Mouse (Mus musculus) midbrain, embryonic 12.5 days (tissue): ENCODE data around the gene Zbtb6. TPM values are rescaled to one million over a fixed set of nuclear protein-coding genes. Genes with fewer than 3 reads are reported as not detected.
A peak's percentile ranks its signal among the peaks of the same experiment; 100 is the strongest.

Source experiments
- ATAC-seq: fragments of 200-750 bp; cut with Nextera tagmentation; 2 replicates; pipeline ENCODE4 v1.8.0; 2017; ENCODE audit warnings: low read depth, moderate TSS enrichment, moderate library complexity; ENCODE audit not compliant: low FRiP score
- H3K27ac ChIP-seq: fragments of 300-500 bp; sonication (generic); replicated peaks from 2 replicates; pipeline ENCODE4 v1.5.1; 2016; ENCODE audit warnings: mild to moderate bottlenecking
- H3K27me3 ChIP-seq: fragments of 300-500 bp; sonication (generic); 2 replicates; pipeline ENCODE4 v1.6.1; 2016; ENCODE audit warnings: mild to moderate bottlenecking
- H3K36me3 ChIP-seq: fragments of 300-500 bp; sonication (generic); 2 replicates; pipeline ENCODE4 v1.6.1; 2016
- H3K4me1 ChIP-seq: fragments of 300-500 bp; sonication (generic); 2 replicates; pipeline ENCODE4 v1.6.1; 2016
- H3K4me2 ChIP-seq: fragments of 300-500 bp; sonication (generic); replicated peaks from 2 replicates; pipeline ENCODE4 v1.6.1; 2016; ENCODE audit warnings: mild to moderate bottlenecking, moderate library complexity
- H3K4me3 ChIP-seq: fragments of 300-500 bp; sonication (generic); 2 replicates; pipeline ENCODE4 v1.5.1; 2016; ENCODE audit warnings: mild to moderate bottlenecking
- H3K9ac ChIP-seq: fragments of 300-500 bp; sonication (generic); replicated peaks from 2 replicates; pipeline ENCODE4 v1.6.1; 2016; ENCODE audit warnings: mild to moderate bottlenecking, moderate library complexity
- H3K9me3 ChIP-seq: fragments of 300-500 bp; sonication (generic); 2 replicates; pipeline ENCODE4 v1.6.1; 2016; ENCODE audit warnings: mild to moderate bottlenecking
- WGBS: fragments of 180-500 bp; shearing (Covaris S2); methylation state at CpG from one replicate; pipeline ENCODE4 v1.1.7; 2016; 5-methylcytosine and 5-hydroxymethylcytosine counted together
- polyA plus RNA-seq: library from polyadenylated mRNA; unstranded; fragments of >200 nt; fragmentation: Nextera tagmentation; extraction: Ambion mirVana; gene quantifications from 2 replicates; pipeline ENCODE4 v1.2.1, GENCODE M21; 2016

Zbtb6 gene
- polyA plus RNA-seq, 1 experiment from 2014 or later, result 12.4 TPM

- H3K9me3 ChIP-seq, result no peaks in the 10 kb centered on the region
- ATAC-seq, result peak; percentile 95
- under 1% methylated on average over 38 of the region's 38 CpGs for WGBS
- peak overlapping the region; percentile 99 for H3K27ac ChIP-seq
- H3K36me3 ChIP-seq, result peaks cover 19% of the 10 kb centered on the region
- peaks cover 15% of the 10 kb centered on the region for H3K4me1 ChIP-seq
- peak overlapping the region; percentile 85 for H3K4me2 ChIP-seq
- H3K9ac ChIP-seq, result peak overlapping the region; percentile 75
- no peaks in the 10 kb centered on the region for H3K27me3 ChIP-seq
- peak overlapping the region; percentile 71 for H3K4me3 ChIP-seq
Observed at GRCm38 (mm10) chr2:37430593-37431464, 12.1 kb downstream of the Zbtb6 start.

DNA sequence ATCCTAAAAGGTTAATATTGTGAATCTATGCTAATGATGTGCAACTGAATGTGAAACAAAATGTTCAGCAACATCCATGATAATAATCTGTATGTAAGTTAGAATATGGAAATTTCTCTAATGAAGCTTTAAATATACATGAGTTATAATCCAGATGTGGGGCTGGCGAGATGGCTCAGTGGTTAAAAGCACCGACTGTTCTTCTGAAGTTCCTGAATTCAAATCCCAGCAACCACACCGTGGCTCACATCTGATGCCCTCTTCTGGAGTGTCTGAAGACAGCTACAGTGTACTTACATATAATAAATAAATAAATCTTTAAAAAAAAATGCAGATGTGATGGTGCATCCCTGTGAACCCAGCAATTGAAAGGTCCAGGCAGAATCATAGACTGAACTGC, 19.3 kb downstream of the Zbtb6 start:
- Histone ChIP-seq H3K9ac (no peak overlapping the region), H3K27ac (no peak overlapping the region), H3K9me3 (no peaks in the 10 kb centered on the region), H3K4me1 (peaks cover 9% of the 10 kb centered on the region), H3K36me3 (peaks cover 8% of the 10 kb centered on the region), H3K4me3 (no peak overlapping the region), H3K4me2 (no peak overlapping the region), H3K27me3 (no peaks in the 10 kb centered on the region)
- 53% methylated on average over 3 of the region's 3 CpGs for WGBS
- no peak for ATAC-seq

DNA sequence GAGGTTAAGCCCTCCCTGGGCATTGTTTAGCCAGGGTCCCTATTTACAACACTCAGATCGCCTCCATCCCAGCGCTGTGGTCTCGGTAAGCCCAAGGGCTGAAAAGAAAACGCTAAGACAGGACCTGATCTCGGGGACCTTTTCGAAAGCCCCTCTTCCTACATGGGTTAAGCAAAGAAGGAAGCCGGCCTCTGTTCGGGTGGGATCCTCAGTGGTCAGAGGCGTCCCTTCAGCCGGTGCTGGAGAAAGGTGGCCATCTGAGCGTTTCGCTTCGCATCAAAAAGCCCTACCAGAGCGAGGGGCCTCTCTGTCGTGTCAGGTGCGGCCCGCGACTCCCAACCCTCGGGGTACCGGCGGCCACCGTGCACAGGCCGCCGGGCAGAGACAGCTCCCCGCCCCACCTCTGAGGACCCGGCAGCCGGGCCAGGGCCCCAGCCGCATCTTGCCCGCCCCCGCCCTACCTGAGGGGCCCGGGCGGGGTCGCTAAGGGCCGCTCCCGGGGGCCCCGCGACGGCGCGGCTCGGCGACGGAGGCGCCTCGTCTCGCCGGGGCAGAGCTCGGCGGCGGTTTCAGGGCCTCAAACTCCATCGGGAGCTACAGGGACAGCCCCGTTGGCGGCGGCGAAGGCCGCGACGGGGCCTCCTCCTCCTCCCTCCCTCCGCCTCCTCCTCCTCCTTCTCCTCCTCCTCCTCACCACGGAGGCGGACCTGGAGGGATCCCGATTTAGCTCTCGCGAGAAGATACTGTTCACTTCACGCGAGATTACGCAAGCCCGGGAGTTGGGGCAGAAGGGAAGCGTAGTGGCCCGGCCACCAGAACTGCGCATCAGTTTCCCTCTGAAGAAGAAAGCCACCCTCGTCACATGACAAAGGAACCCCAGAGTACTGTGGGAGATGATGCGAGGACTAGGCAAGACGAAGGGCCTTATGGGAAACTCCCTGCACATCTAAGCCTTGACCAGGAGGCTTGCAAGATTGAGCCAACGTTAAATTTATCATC, 20.4 kb downstream of the Zbtb6 start, which contains the start of gene Rc3h2:
TSS of gene Rc3h2 (minus strand) at position 598 of the 999 bp plus-strand sequence.
- Histone ChIP-seq H3K4me1 (peaks cover 9% of the 10 kb centered on the region), H3K27me3 (no peaks in the 10 kb centered on the region), H3K9ac (peak within 1 kb of the TSS; percentile 99), H3K4me2 (peak within 1 kb of the TSS; percentile 74), H3K9me3 (no peaks in the 10 kb centered on the region), H3K4me3 (peak within 1 kb of the TSS; percentile 99), H3K27ac (peak within 1 kb of the TSS; percentile 98), H3K36me3 (0 out of 2 replicates have a peak, but pooled peaks cover 2% of the 10 kb centered on the region)
- peak; percentile 99 for ATAC-seq
- under 1% methylated on average over 44 of the region's 75 CpGs for WGBS

DNA sequence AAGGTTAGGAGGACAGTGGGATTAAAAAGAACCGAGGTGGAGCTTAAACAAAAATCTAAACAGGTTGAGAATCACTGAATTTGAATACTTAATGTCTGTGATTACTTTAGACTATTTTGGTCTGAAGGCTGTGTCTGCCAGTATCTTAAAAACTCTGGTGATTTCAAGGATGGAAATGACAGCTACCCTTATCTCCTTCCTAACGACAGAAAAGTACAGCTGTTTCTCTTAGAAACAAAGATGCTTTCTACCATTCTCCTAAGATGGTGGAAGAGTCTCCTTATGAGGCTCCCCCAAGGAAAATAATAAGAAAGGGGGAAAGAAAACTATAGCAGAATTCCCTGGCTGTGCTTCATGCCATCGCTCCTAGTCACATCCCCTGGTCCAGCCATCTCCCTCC, 21.1 kb downstream of the Zbtb6 start:
- peak overlapping the region; percentile 99 for H3K4me3 ChIP-seq
- H3K4me1 ChIP-seq, result peaks cover 9% of the 10 kb centered on the region
- H3K36me3 ChIP-seq, result 0 out of 2 replicates have a peak, but pooled peaks cover 2% of the 10 kb centered on the region
- WGBS, result 7% methylated on average over 3 of the region's 3 CpGs
- H3K9me3 ChIP-seq, result no peaks in the 10 kb centered on the region
- H3K9ac ChIP-seq, result peak overlapping the region; percentile 99
- ATAC-seq, result no peak
- H3K27me3 ChIP-seq, result no peaks in the 10 kb centered on the region
- H3K4me2 ChIP-seq, result peak overlapping the region; percentile 74
- peak overlapping the region; percentile 98 for H3K27ac ChIP-seq

DNA sequence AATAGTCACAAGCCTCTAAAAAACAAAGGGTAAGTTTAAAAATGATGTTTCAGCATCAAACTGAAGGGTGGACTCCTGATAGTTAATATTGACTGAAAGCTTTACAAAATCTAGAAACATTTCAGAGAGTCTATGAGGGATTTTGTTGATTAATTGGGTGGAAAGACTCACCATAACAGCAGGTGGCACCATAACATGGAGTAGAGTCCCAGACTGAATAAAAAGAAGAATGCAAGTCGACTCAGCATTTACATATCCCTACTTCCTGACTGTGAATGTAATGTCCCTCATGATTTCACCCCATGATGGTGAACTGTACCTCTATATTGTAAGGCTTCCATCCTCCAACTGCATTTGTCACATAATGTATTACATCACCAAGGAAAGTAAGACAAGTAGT, 47.4 kb downstream of the Zbtb6 start:
- H3K36me3 ChIP-seq, result peaks cover 58% of the 10 kb centered on the region
- H3K27me3 ChIP-seq, result no peaks in the 10 kb centered on the region

GRCm38 (mm10) chr2:37382921-37383320, 60.0 kb downstream of the Zbtb6 start:
- no peak overlapping the region for H3K4me2 ChIP-seq
- no peaks in the 10 kb centered on the region for H3K4me1 ChIP-seq
- no peak overlapping the region for H3K4me3 ChIP-seq
- H3K36me3 ChIP-seq, result peaks cover 37% of the 10 kb centered on the region
- ATAC-seq, result no peak
- no peak overlapping the region for H3K27ac ChIP-seq
- no peak overlapping the region for H3K9ac ChIP-seq
- no peaks in the 10 kb centered on the region for H3K27me3 ChIP-seq
- 96% methylated on average over 9 of the region's 9 CpGs for WGBS
- no peaks in the 10 kb centered on the region for H3K9me3 ChIP-seq

More for the DNA sequence above, 47.4 kb downstream of the Zbtb6 start:
- no peaks in the 10 kb centered on the region for H3K4me1 ChIP-seq
- no peak for ATAC-seq
- no peak overlapping the region for H3K9ac ChIP-seq
- H3K27ac ChIP-seq, result no peak overlapping the region
- no peaks in the 10 kb centered on the region for H3K9me3 ChIP-seq
- WGBS, result 83% methylated on average over 1 of the region's 1 CpGs
- no peak overlapping the region for H3K4me2 ChIP-seq
- H3K4me3 ChIP-seq, result no peak overlapping the region

DNA sequence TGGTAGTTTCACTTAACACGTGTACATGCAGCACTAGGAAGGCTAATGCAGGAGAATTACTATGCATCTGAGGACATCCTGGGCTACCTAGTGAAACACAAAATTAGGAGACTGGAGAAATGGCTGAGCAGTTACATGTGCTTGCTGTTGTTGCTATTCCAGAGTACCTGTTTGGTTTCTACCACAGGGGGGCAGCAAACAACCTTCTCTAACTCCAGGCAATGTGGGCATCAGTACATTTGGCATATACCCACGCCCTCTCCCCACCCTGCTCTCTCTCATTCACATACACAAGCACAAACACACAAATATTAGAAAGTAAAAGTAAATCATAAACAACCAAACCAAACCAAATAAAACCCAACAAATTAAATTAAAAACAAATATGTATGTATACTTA, 62.8 kb downstream of the Zbtb6 start:
- no peaks in the 10 kb centered on the region for H3K27me3 ChIP-seq
- H3K36me3 ChIP-seq, result peaks cover 45% of the 10 kb centered on the region
- H3K4me2 ChIP-seq, result no peak overlapping the region
- H3K9ac ChIP-seq, result no peak overlapping the region
- ATAC-seq, result no peak
- no peak overlapping the region for H3K4me3 ChIP-seq
- no peaks in the 10 kb centered on the region for H3K4me1 ChIP-seq
- H3K27ac ChIP-seq, result no peak overlapping the region
- H3K9me3 ChIP-seq, result no peaks in the 10 kb centered on the region
- 72% methylated on average over 2 of the region's 2 CpGs for WGBS

DNA sequence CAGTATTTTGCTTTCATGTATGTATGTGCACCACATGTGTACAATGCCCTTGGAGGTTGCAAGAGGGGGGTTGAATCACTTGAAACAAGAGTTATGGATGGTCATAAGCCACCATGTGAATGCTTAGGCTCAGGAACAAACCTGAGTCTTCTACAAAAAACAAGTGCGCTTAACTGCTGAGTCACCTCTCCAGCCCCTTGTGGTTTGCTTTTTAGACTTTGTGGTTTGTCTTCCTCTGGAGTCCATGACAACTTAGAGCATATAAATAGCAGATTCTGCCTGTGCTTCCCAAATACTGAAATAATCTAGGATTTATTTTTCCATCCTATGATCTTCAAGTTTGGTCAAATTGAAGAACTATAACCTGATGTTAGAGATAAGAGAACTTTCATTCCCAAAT, 67.0 kb downstream of the Zbtb6 start:
- Histone ChIP-seq H3K4me3 (no peak overlapping the region), H3K27ac (no peak overlapping the region), H3K27me3 (no peaks in the 10 kb centered on the region), H3K9me3 (no peaks in the 10 kb centered on the region), H3K4me1 (no peaks in the 10 kb centered on the region), H3K9ac (no peak overlapping the region), H3K36me3 (peaks cover 30% of the 10 kb centered on the region), H3K4me2 (no peak overlapping the region)
- no peak for ATAC-seq
- 86% methylated on average over 1 of the region's 1 CpGs for WGBS

Other genes starting within 250 kb of the Zbtb6 start
- not detected in 2 replicates for gene Olfr366, start 231.6 kb downstream of the Zbtb6 start, polyA plus RNA-seq
- gene Olfr368, start 116.7 kb downstream of the Zbtb6 start, polyA plus RNA-seq, result not detected in 2 replicates
- 76.7 and 78.1 TPM in 2 replicates for gene Pdcl, start 83.8 kb downstream of the Zbtb6 start, polyA plus RNA-seq
- 33.4 and 39.7 TPM in 2 replicates for gene Rc3h2, start 20.3 kb downstream of the Zbtb6 start, polyA plus RNA-seq
- gene Zbtb26, start within 50 bp of the Zbtb6 start, polyA plus RNA-seq, result 13.6 and 14.0 TPM in 2 replicates
- gene Rabgap1, start 108 bp upstream of the Zbtb6 start, polyA plus RNA-seq, result 65.5 and 70.5 TPM in 2 replicates
- gene Gpr21, start 73.2 kb upstream of the Zbtb6 start, polyA plus RNA-seq, result 6.1 and 6.2 TPM in 2 replicates